Mouse (Mus musculus) embryonic facial prominence, embryonic 13.5 days (tissue): ENCODE results near the gene H2-DMb2. TPM values are rescaled to one million over a fixed set of nuclear protein-coding genes. Genes with fewer than 3 reads are reported as not detected.

Source experiments
- ATAC-seq: fragments of 200-750 bp; cut with Nextera tagmentation; 2 replicates; pipeline ENCODE4 v1.8.0; 2017; ENCODE audit warnings: low read depth; ENCODE audit not compliant: insufficient number of reproducible peaks, insufficient read depth, low FRiP score, low TSS enrichment
- H3K27ac ChIP-seq: fragments of 300-500 bp; sonication (generic); 2 replicates; pipeline ENCODE4 v1.5.1; 2015; ENCODE audit warnings: moderate library complexity, mild to moderate bottlenecking, inconsistent platforms
- H3K27me3 ChIP-seq: fragments of 300-500 bp; sonication (generic); 2 replicates; pipeline ENCODE4 v1.6.1; 2015; ENCODE audit warnings: mild to moderate bottlenecking, inconsistent platforms
- H3K36me3 ChIP-seq: fragments of 300-500 bp; sonication (generic); 2 replicates; pipeline ENCODE4 v1.6.1; 2015; ENCODE audit warnings: mild to moderate bottlenecking, inconsistent platforms
- H3K4me1 ChIP-seq: fragments of 300-500 bp; sonication (generic); 2 replicates; pipeline ENCODE4 v1.6.1; 2015; ENCODE audit warnings: inconsistent platforms
- H3K4me2 ChIP-seq: fragments of 300-500 bp; sonication (generic); 2 replicates; pipeline ENCODE4 v1.6.1; 2015; ENCODE audit warnings: moderate library complexity, mild to moderate bottlenecking, inconsistent platforms
- H3K4me3 ChIP-seq: fragments of 300-500 bp; sonication (generic); 2 replicates; pipeline ENCODE4 v1.5.1; 2015; ENCODE audit warnings: mild to moderate bottlenecking, inconsistent platforms
- H3K9ac ChIP-seq: fragments of 300-500 bp; sonication (generic); 2 replicates; pipeline ENCODE4 v1.6.1; 2015; ENCODE audit warnings: mild to moderate bottlenecking, inconsistent platforms
- H3K9me3 ChIP-seq: fragments of 300-500 bp; sonication (generic); 2 replicates; pipeline ENCODE4 v1.6.1; 2016; ENCODE audit warnings: inconsistent platforms
- WGBS: fragments of 180-500 bp; shearing (Covaris S2); methylation state at CpG from one replicate; pipeline ENCODE4 v1.1.7; 2015; ENCODE audit warnings: mixed read lengths; 5-methylcytosine and 5-hydroxymethylcytosine counted together
- polyA plus RNA-seq: library from polyadenylated mRNA; unstranded; fragments of >200 nt; fragmentation: Nextera tagmentation; extraction: Ambion mirVana; gene quantifications from 2 replicates; pipeline ENCODE4 v1.2.1, GENCODE M21; 2015

H2-DMb2 gene
- polyA plus RNA-seq, 1 experiment from 2014 or later: 1.1 TPM

- Histone ChIP-seq H3K9me3 (no peaks in the 10 kb centered on the region), H3K27me3 (no peaks in the 10 kb centered on the region), H3K9ac (no peak overlapping the region), H3K4me2 (no peak overlapping the region), H3K4me3 (no peak overlapping the region), H3K36me3 (peaks cover 34% of the 10 kb centered on the region), H3K4me1 (peaks cover 2% of the 10 kb centered on the region; the same call in 1 of the 2 replicates), H3K27ac (no peak overlapping the region)
- ATAC-seq: 0 out of 2 replicates have a peak, but pooled peaks have one; percentile 32
- WGBS: 73% methylated on average over 7 of the region's 7 CpGs
Observed at GRCm38 (mm10) chr17:34107109-34107867, 35.8 kb upstream of the H2-DMb2 start.

GRCm38 (mm10) chr17:34108460-34108859 is 34.6 kb upstream of the H2-DMb2 start:
- Histone ChIP-seq H3K27me3 (no peaks in the 10 kb centered on the region), H3K27ac (no peak overlapping the region), H3K4me2 (no peak overlapping the region), H3K9me3 (no peaks in the 10 kb centered on the region), H3K9ac (no peak overlapping the region), H3K4me3 (no peak overlapping the region), H3K4me1 (peaks cover 3% of the 10 kb centered on the region), H3K36me3 (peaks cover 46% of the 10 kb centered on the region)
- no peak for ATAC-seq
- WGBS: 89% methylated on average over 5 of the region's 6 CpGs

- H3K9me3 ChIP-seq: no peaks in the 10 kb centered on the region
- H3K4me2 ChIP-seq: no peak overlapping the region
- H3K4me3 ChIP-seq: no peak overlapping the region
- H3K27me3 ChIP-seq: no peaks in the 10 kb centered on the region
- peaks cover 54% of the 10 kb centered on the region for H3K36me3 ChIP-seq
- H3K27ac ChIP-seq: no peak overlapping the region
- no peak overlapping the region for H3K9ac ChIP-seq
- H3K4me1 ChIP-seq: peaks cover 3% of the 10 kb centered on the region
- ATAC-seq: no peak
- 78% methylated on average over 14 of the region's 14 CpGs for WGBS
Observed at GRCm38 (mm10) chr17:34109038-34109805, 33.9 kb upstream of the H2-DMb2 start.

- Histone ChIP-seq H3K4me2 (no peak overlapping the region), H3K27me3 (no peaks in the 10 kb centered on the region), H3K4me3 (no peak overlapping the region), H3K9ac (no peak overlapping the region), H3K9me3 (no peaks in the 10 kb centered on the region), H3K27ac (peak overlapping the region; percentile 51; the same call in 1 of the 2 replicates), H3K4me1 (peaks cover 5% of the 10 kb centered on the region), H3K36me3 (peaks cover 59% of the 10 kb centered on the region)
- WGBS: 62% methylated on average over 3 of the region's 3 CpGs
- no peak for ATAC-seq
Observed at GRCm38 (mm10) chr17:34109806-34110195, 33.3 kb upstream of the H2-DMb2 start.

GRCm38 (mm10) chr17:34110309-34110708 is 32.8 kb upstream of the H2-DMb2 start:
- 0 out of 2 replicates have a peak overlapping the region, but pooled peaks have one; percentile 27 for H3K9ac ChIP-seq
- WGBS: 60% methylated on average over 8 of the region's 8 CpGs
- H3K27me3 ChIP-seq: no peaks in the 10 kb centered on the region
- no peak overlapping the region for H3K4me3 ChIP-seq
- no peaks in the 10 kb centered on the region for H3K9me3 ChIP-seq
- peaks cover 65% of the 10 kb centered on the region for H3K36me3 ChIP-seq
- H3K4me1 ChIP-seq: peaks cover 9% of the 10 kb centered on the region
- peak overlapping the region; percentile 51 for H3K27ac ChIP-seq
- no peak for ATAC-seq
- no peak overlapping the region for H3K4me2 ChIP-seq

DNA sequence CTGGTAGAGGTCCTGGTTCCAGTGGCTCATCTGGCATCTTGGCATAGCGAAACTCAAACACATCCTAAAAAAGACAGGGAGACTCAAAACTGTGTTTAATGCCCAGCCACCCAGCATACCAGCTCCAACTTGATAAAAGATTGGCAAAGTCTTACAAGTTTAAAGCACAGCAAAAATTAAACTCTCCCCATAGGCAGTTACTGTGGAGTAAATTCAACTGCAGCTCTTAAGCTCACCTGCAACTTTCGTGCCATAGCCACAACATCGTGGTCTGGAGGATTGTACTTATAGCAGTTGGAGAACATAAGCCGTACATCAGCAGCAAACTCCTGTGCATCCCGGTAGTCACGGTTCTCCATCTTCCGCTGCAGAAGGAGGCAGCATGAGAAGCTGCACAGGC is 29.0 kb upstream of the H2-DMb2 start:
- ATAC-seq: no peak
- Histone ChIP-seq H3K36me3 (peaks cover 99% of the 10 kb centered on the region), H3K4me2 (no peak overlapping the region), H3K27me3 (no peaks in the 10 kb centered on the region), H3K4me1 (peaks cover 26% of the 10 kb centered on the region), H3K27ac (no peak overlapping the region), H3K9me3 (no peaks in the 10 kb centered on the region), H3K4me3 (no peak overlapping the region), H3K9ac (no peak overlapping the region)
- WGBS: 93% methylated on average over 7 of the region's 7 CpGs

DNA sequence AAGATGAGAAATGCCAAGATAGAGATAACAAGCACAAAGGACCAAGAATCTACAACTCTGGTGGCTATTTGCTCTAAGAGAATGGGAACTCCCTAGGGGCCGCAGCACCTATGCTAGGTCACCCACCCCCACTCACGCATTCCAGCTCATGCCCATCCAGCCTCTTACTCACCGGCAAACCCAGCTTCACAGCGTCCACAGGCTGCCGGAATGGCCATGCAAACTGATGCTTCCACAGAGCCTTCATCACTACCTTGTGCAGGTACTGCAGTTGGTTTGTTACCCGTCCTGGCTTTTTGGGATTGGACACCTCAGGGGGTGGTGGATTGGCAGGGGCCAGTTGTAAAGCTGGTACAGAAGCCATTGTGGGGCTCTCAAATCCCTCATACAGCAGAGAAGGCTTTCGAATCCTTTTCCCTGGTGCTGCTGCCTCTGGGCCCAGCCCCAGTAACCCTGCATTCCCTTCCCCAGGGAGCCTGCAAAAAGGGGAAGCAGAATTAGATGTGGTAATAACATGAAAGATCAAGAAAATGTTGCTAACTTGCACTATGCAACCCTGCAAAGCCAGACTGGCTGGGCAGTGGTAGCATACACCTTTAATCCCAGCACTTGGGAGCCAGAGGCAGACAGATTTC is 26.3 kb upstream of the H2-DMb2 start:
- no peak for ATAC-seq
- H3K4me3 ChIP-seq: peak overlapping the region; percentile 97
- 21% methylated on average over 7 of the region's 7 CpGs for WGBS

DNA sequence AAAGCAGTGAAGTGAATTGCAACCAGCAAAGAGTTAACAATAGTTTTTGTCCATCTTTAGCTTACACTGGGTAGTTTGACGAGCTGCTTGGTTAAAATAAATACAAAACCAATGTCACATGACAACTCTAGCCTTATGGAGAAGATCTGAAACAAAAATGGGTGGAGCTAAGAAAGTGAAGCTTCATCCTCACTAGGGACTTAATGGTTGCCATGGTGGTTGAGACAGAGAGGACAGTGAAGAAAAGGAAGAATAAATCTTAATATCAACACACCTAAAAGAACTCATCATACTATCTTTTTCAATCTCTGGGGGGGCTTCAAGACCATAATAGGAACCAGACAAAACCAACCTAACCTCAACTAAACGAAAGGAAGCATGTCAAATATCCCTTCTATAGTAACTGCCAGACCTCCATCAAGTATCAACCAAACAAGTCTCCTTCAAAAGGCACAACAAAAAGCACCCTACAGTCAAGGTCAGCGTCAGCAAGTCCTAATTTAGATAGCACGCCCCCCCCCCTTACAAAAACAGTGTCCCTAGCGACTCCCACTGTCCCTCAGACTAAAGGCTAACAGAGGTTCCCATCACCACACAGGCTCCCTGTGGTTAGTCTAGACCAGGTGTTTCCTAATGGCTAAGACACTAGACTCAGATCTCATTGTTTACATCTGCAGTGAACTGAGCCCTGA is 25.5 kb upstream of the H2-DMb2 start:
- no peaks in the 10 kb centered on the region for H3K9me3 ChIP-seq
- H3K4me1 ChIP-seq: peaks cover 23% of the 10 kb centered on the region
- no peak for ATAC-seq
- H3K36me3 ChIP-seq: peaks cover 64% of the 10 kb centered on the region
- peak overlapping the region; percentile 100; the same call in 1 of the 2 replicates for H3K27ac ChIP-seq
- H3K4me3 ChIP-seq: peak overlapping the region; percentile 97
- H3K9ac ChIP-seq: peak overlapping the region; percentile 98
- under 1% methylated on average over 5 of the region's 5 CpGs for WGBS
- no peaks in the 10 kb centered on the region for H3K27me3 ChIP-seq
- peak overlapping the region; percentile 92 for H3K4me2 ChIP-seq

More for the DNA sequence above, 26.3 kb upstream of the H2-DMb2 start:
- Histone ChIP-seq H3K9ac (peak overlapping the region; percentile 98), H3K36me3 (peaks cover 71% of the 10 kb centered on the region), H3K4me2 (peak overlapping the region; percentile 92), H3K4me1 (peaks cover 26% of the 10 kb centered on the region), H3K27me3 (no peaks in the 10 kb centered on the region), H3K9me3 (no peaks in the 10 kb centered on the region), H3K27ac (no peak overlapping the region)

GRCm38 (mm10) chr17:34118113-34118872 is 24.8 kb upstream of the H2-DMb2 start:
- WGBS: under 1% methylated on average over 57 of the region's 67 CpGs
- H3K36me3 ChIP-seq: peaks cover 57% of the 10 kb centered on the region
- no peaks in the 10 kb centered on the region for H3K27me3 ChIP-seq
- H3K9me3 ChIP-seq: no peaks in the 10 kb centered on the region
- peaks cover 23% of the 10 kb centered on the region for H3K4me1 ChIP-seq
- no peak for ATAC-seq
- peak overlapping the region; percentile 100 for H3K27ac ChIP-seq
- H3K9ac ChIP-seq: peak overlapping the region; percentile 98
- H3K4me2 ChIP-seq: peak overlapping the region; percentile 92
- H3K4me3 ChIP-seq: peak overlapping the region; percentile 97

DNA sequence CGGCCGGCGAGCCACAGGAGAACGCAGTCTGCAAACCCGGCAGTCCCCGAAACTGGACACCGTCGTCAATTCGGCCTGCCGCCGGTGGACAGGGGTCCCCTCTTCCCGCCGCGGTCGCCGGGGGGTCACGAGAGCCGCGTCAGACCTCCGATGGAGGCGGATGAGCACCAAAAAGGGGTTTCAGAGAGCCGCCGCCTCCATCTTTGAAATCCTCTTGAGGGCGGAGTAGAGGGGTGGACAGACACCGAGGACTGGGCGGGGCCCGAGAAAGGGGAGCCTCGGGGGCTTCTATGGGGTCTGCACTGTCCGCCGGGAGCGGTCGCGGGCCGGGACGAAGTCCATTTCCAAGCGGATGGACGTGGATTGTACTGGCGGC is 24.2 kb upstream of the H2-DMb2 start:
- peak overlapping the region; percentile 92 for H3K4me2 ChIP-seq
- no peaks in the 10 kb centered on the region for H3K9me3 ChIP-seq
- H3K36me3 ChIP-seq: peaks cover 51% of the 10 kb centered on the region
- H3K27ac ChIP-seq: peak overlapping the region; percentile 100
- H3K9ac ChIP-seq: peak overlapping the region; percentile 98
- peak; percentile 15 for ATAC-seq
- WGBS: 0% methylated on average over 38 of the region's 38 CpGs
- H3K4me3 ChIP-seq: peak overlapping the region; percentile 97
- peaks cover 28% of the 10 kb centered on the region for H3K4me1 ChIP-seq
- no peaks in the 10 kb centered on the region for H3K27me3 ChIP-seq
